In the genomic region with DNA sequence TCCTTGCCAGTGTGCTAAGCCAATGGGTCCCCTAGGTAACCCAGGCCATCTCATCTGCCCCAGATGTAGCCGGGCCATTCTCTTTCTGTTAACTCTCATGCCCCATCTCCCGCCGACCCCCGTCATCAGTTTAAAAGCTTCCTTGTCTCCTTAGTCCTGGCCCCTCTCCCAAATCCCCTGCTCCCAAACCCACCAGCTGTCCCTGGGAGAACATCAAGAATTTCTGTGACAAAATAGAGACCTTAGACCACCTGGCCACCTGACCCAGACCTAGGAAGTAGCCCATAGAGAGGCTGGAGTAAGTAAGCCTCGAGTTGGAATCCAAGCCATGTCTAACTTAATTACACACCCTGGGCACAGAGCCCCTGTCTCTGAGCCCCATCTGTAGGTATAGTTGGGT, we compare ENCODE assay signal across 13 mouse cellular contexts.
"Had no signal": no experiment of that assay in that cellular context is flagged by ENCODE, and none has a peak within 500 bp of the region (broad histone marks: within the 10 kb centered on the region; RNA-seq: fewer than 3 reads in every experiment).

No protein-coding gene starts in this region.

- DNase-seq: gastrocnemius, adult 2 months; gastrocnemius, postnatal 10 days; gastrocnemius, postnatal 25 days; heart, postnatal 14 days; heart, postnatal 4 days; kidney, adult 18-20 months; kidney, adult 8-10 months; kidney, postnatal 10 days; kidney, postnatal 25 days; kidney, postnatal 4 days; liver; liver, embryonic 13.5 days; liver, postnatal 0 days had no signal
